Mouse (Mus musculus) forebrain, embryonic 12.5 days (tissue): ENCODE results near the gene Zfp553. TPM values are rescaled to one million over a fixed set of nuclear protein-coding genes. Genes with fewer than 3 reads are reported as not detected.
"Not testable (repeated sequence)": the region's sequence is repeated elsewhere in the genome, so short reads cannot be mapped to it uniquely, and the experiment has no call there.

Experiments used
- ATAC-seq: fragments of 200-750 bp; cut with Nextera tagmentation; 2 replicates; pipeline ENCODE4 v1.8.0; 2017; ENCODE audit warnings: moderate TSS enrichment; ENCODE audit not compliant: low FRiP score
- H3K27ac ChIP-seq: fragments of 300-500 bp; sonication (generic); 2 replicates; pipeline ENCODE4 v1.5.1; 2016; ENCODE audit warnings: mild to moderate bottlenecking
- H3K27me3 ChIP-seq: fragments of 300-500 bp; sonication (generic); 2 replicates; pipeline ENCODE4 v1.6.1; 2016; ENCODE audit warnings: mild to moderate bottlenecking
- H3K36me3 ChIP-seq: fragments of 300-500 bp; sonication (generic); replicated peaks from 2 replicates; pipeline ENCODE4 v1.6.1; 2016; ENCODE audit warnings: mild to moderate bottlenecking
- H3K4me1 ChIP-seq: fragments of 300-500 bp; sonication (generic); 2 replicates; pipeline ENCODE4 v1.6.1; 2016
- H3K4me2 ChIP-seq: fragments of 300-500 bp; sonication (generic); 2 replicates; pipeline ENCODE4 v1.6.1; 2016; ENCODE audit warnings: mild to moderate bottlenecking, moderate library complexity
- H3K4me3 ChIP-seq: fragments of 300-500 bp; sonication (generic); replicated peaks from 2 replicates; pipeline ENCODE4 v1.5.1; 2016; ENCODE audit warnings: mild to moderate bottlenecking
- H3K9ac ChIP-seq: fragments of 300-500 bp; sonication (generic); 2 replicates; pipeline ENCODE4 v1.6.1; 2016; ENCODE audit warnings: mild to moderate bottlenecking
- H3K9me3 ChIP-seq: fragments of 300-500 bp; sonication (generic); 2 replicates; pipeline ENCODE4 v1.6.1; 2016
- WGBS: fragments of 180-500 bp; shearing (Covaris S2); methylation state at CpG from one replicate; pipeline ENCODE4 v1.1.7; 2016; 5-methylcytosine and 5-hydroxymethylcytosine counted together
- polyA plus RNA-seq: library from polyadenylated mRNA; unstranded; fragments of >200 nt; fragmentation: Nextera tagmentation; extraction: Ambion mirVana; gene quantifications from 2 replicates; pipeline ENCODE4 v1.2.1, GENCODE M21; 2016

The Zfp553 gene
- polyA plus RNA-seq, 1 experiment from 2014 or later: 80.2 TPM

DNA sequence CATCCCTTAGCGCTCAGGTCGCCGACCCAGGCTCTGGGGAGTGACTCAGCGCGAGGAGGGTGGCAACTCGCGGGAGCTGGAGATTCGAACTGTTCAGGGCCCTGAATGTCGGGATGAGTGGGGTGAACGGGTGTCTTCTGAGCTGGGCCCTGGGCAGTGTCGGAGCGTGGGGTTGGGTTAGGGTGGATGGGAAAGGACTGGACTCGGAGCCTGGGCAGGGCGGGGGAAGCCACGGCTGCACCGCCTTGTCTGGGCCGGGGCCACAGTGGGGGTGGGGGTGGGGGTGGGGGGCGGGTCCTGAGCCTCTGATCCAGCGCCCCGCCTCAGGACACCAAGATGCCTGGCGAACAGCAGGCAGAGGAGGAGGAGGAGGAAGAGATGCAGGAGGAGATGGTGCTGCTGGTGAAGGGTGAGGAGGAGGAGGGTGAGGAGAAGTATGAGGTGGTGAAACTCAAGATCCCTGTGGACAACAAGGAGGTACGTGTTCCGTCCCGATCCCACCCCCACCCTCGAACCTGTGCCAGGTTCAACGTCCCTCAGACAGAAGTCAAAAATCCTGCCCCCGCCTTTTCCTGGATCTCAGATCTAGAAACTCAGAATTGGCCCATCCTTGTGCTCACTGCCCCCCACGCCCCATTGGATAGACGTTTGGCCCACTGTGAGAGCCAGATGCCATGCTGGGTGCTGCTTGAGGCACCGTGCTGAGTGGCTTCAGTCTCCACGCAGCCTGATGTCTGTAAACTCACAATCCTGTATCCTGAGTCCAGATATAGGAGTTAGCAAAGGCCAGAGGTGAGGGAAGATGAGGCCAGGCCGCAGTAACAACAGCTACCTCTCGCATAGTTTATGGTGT lies 12.0 kb downstream of the Zfp553 start:
- Histone ChIP-seq H3K36me3 (peaks cover 35% of the 10 kb centered on the region), H3K27me3 (no peaks in the 10 kb centered on the region), H3K4me3 (peak overlapping the region; percentile 78), H3K9ac (peak overlapping the region; percentile 95), H3K9me3 (no peaks in the 10 kb centered on the region), H3K27ac (peak overlapping the region; percentile 87), H3K4me2 (peak overlapping the region; percentile 87), H3K4me1 (peaks cover 27% of the 10 kb centered on the region)
- ATAC-seq: peak; percentile 76
- WGBS: 14% methylated on average over 26 of the region's 33 CpGs

DNA sequence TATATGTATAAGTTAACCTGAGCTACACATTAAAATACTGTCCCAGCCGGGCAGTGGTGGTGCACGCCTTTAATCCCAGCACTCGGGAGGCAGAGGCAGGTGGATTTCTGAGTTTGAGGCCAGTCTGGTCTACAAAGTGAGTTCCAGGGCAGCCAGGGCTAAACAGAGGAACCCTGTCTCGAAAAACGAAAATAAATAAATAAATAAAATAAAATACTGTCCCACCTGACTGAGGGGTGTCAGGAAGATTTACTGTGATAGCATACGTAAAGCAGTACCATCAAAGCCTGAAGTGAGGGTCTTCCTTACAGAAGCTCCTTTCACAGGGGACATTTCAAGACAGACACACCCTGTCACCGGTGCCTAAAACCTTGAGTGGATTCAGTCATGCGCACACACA lies 17.6 kb downstream of the Zfp553 start:
- H3K36me3 ChIP-seq: peaks cover 34% of the 10 kb centered on the region
- H3K9ac ChIP-seq, H3K27ac ChIP-seq, H3K4me3 ChIP-seq, H3K27me3 ChIP-seq, H3K9me3 ChIP-seq, H3K4me2 ChIP-seq, ATAC-seq: not testable (repeated sequence)
- peaks cover 28% of the 10 kb centered on the region for H3K4me1 ChIP-seq
- WGBS: 94% methylated on average over 8 of the region's 8 CpGs

DNA sequence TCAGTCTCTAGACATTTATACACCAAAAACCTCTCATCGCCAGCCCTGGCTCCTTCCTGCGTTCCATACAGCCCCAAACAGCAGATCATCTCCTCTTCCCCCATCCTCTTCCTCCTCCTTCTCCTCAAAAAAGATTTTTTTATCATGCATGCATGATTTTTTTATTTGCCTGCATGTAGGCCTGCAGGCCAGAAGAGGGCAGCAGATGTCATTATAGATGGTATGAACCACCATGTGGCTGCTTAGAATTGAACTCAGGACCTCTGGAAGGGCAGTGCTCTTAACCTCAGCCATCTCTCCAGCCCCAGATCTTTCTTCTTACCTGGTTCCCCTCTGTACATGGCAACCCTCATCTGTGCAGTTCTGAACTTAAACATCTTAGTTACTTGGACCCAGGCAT lies 19.6 kb downstream of the Zfp553 start:
- no peak overlapping the region for H3K27ac ChIP-seq
- no peak overlapping the region for H3K9ac ChIP-seq
- H3K4me3 ChIP-seq: no peak overlapping the region
- no peaks in the 10 kb centered on the region for H3K9me3 ChIP-seq
- H3K4me1 ChIP-seq: peaks cover 15% of the 10 kb centered on the region
- 88% methylated on average over 2 of the region's 2 CpGs for WGBS
- no peak for ATAC-seq
- peaks cover 40% of the 10 kb centered on the region for H3K36me3 ChIP-seq
- H3K4me2 ChIP-seq: no peak overlapping the region
- no peaks in the 10 kb centered on the region for H3K27me3 ChIP-seq

DNA sequence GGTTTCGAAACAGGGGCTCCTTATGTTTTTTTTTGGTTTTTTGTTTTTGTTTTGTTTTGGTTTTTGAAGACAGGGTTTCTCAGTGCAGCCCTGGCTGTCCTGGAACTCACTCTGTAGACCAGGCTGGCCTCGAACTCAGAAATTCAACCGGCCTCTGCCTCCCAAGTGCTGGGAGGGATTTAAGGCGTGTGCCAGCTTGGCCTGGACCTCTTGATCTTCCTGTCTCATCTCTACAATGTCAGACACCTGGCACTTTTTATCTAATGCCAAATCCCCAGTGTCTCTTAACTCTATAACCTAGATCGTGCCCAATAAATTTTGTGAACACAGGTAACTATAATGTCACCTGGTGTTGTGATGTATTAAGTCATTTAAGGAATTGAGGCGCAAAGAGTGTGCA lies 20.5 kb downstream of the Zfp553 start:
- Histone ChIP-seq H3K27me3 (no peaks in the 10 kb centered on the region), H3K4me3 (peak overlapping the region; percentile 56), H3K9me3 (no peaks in the 10 kb centered on the region), H3K36me3 (peaks cover 38% of the 10 kb centered on the region), H3K9ac (peak overlapping the region; percentile 82), H3K4me2 (peak overlapping the region; percentile 73), H3K4me1 (peaks cover 15% of the 10 kb centered on the region), H3K27ac (no peak overlapping the region)
- 83% methylated on average over 6 of the region's 6 CpGs for WGBS
- no peak for ATAC-seq

DNA sequence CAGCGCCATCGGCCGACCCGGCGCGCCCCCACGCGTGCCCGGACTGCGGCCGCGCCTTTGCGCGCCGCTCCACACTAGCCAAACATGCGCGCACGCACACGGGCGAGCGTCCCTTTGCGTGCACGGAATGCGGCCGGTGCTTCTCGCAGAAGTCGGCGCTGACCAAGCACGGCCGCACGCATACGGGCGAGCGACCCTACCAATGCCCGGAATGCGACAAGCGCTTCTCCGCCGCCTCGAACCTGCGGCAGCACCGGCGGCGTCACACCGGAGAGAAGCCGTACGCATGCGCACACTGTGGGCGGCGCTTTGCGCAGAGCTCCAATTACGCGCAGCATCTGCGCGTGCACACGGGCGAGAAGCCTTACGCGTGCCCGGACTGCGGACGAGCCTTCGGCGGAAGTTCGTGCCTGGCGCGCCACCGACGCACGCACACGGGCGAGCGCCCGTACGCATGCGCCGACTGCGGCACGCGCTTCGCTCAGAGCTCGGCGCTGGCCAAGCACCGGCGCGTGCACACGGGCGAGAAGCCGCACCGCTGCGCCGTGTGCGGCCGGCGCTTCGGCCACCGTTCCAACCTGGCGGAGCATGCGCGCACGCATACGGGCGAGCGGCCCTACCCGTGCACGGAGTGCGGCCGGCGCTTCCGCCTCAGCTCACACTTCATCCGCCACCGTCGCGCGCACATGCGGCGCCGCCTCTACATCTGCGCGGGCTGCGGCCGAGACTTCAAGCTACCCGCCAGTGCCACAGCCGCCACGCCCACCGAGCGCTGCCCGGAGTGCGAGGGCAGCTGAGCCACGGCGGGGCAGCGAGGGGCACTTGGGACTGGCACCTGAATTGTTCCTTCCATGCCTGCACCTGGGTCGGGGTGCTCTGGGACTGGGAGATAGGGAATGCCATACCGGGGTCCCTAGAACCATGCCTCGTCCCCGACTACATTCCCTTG lies 21.2 kb downstream of the Zfp553 start:
- peak overlapping the region; percentile 92 for H3K27ac ChIP-seq
- no peaks in the 10 kb centered on the region for H3K9me3 ChIP-seq
- peaks cover 35% of the 10 kb centered on the region for H3K36me3 ChIP-seq
- peak overlapping the region; percentile 73 for H3K4me2 ChIP-seq
- peak overlapping the region; percentile 82 for H3K9ac ChIP-seq
- H3K4me1 ChIP-seq: peaks cover 18% of the 10 kb centered on the region
- peak; percentile 94 for ATAC-seq
- H3K27me3 ChIP-seq: no peaks in the 10 kb centered on the region
- WGBS: 1% methylated on average over 136 of the region's 136 CpGs
- H3K4me3 ChIP-seq: peak overlapping the region; percentile 56

DNA sequence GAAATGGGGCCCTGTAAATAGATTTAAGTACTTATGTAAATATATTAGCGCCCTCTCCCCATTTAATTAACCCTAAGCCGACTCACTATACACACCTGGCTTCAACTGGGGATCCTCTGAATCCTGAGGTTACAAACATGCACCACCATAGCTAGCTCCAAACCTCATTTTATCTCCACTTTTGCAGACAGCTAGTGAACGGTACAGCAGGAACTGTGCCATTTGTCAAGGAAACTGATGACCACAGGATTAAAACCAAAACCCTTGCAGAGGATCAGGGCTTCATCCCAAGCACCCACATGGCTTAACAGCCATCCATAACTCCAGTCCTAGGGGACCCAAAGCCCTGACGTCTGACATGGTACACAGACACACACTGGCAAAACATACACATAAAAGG lies 22.1 kb downstream of the Zfp553 start:
- peak overlapping the region; percentile 92; the same call in 1 of the 2 replicates for H3K27ac ChIP-seq
- H3K9me3 ChIP-seq: no peaks in the 10 kb centered on the region
- ATAC-seq: no peak
- peaks cover 27% of the 10 kb centered on the region for H3K4me1 ChIP-seq
- H3K4me3 ChIP-seq: peak overlapping the region; percentile 56
- no peaks in the 10 kb centered on the region for H3K27me3 ChIP-seq
- H3K4me2 ChIP-seq: peak overlapping the region; percentile 73
- WGBS: 34% methylated on average over 4 of the region's 4 CpGs
- H3K9ac ChIP-seq: peak overlapping the region; percentile 82
- H3K36me3 ChIP-seq: peaks cover 26% of the 10 kb centered on the region

DNA sequence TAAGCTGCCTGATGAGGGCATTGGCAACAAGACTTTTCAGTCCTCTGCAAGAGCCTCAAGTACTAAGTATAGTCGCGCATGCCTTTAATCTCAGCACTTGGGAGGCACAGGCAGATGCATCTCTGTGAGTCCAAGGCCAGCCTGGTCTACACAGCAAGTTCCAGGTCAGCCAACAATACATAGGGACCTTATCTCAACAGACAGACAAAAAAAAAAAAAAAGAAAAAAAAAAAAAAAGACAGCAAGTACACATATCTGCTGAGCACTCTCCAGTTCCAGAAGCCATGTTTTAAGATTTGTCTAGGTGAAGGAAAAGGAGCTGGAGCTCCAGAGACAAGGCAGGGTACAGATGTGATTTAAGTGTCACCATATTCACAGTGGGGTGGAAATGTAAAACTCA lies 23.1 kb downstream of the Zfp553 start:
- 89% methylated on average over 2 of the region's 2 CpGs for WGBS

DNA sequence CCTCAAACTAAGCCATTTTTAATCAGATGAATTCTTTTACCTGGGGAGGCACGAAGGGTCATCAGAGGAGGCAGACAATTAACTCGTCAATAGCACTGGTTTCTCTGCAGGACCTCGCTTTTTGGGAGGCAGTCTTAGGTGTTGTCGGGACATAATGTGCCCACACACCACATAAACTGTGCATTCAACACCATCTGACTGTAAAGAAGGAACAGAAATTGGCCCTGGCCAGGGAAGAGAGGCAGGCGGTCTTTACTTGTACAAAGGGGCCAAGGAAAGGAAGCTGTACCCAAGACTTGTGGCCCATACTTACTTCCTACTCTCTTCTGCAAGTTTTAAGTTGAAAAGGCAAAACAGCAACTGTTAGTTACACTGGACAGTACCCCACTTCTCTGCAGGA lies 23.7 kb downstream of the Zfp553 start:
- Histone ChIP-seq H3K27me3 (no peaks in the 10 kb centered on the region), H3K9me3 (no peaks in the 10 kb centered on the region), H3K4me2 (no peak overlapping the region), H3K36me3 (peaks cover 23% of the 10 kb centered on the region), H3K4me1 (peaks cover 34% of the 10 kb centered on the region), H3K27ac (no peak overlapping the region), H3K9ac (no peak overlapping the region), H3K4me3 (no peak overlapping the region)
- no peak for ATAC-seq
- 95% methylated on average over 5 of the region's 5 CpGs for WGBS

More for the DNA sequence above, 23.1 kb downstream of the Zfp553 start:
- ATAC-seq: no peak
- Histone ChIP-seq H3K4me3 (no peak overlapping the region), H3K36me3 (peaks cover 26% of the 10 kb centered on the region), H3K4me2 (no peak overlapping the region), H3K27me3 (no peaks in the 10 kb centered on the region), H3K9ac (no peak overlapping the region), H3K9me3 (no peaks in the 10 kb centered on the region), H3K4me1 (peaks cover 30% of the 10 kb centered on the region), H3K27ac (no peak overlapping the region)

DNA sequence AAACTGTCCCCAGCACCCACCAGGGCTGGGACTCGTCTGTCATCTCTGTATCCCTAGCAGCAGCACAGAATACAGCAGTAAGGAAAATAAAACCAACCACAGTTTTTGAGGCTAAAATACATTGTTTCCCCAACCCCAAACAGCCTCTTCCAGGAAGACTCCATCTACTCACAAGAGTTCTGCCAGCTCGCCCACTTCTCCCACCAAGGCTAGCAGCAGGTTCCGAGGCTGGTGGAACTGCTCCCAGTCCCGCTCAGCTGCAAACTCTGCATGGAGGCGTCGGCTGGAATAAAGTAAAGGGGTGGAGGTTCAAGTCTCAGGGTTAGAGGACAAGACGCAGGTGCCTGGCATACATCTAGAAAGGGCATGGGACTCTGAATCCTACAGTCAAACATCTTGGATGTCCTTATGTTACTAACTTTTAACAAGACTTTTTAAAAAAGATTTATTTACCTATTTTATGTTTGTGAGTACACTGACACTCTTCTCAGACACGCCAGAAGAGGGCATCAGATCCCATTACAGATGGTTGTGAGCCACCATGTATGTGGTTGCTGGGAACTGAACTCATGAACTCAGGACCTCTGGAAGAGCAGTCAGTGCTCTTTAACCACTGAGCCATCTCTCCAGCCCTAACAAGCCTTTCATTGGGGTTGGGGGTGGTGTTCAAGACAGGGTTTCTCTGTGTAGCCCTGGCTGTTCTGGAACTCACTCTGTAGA lies 26.5 kb downstream of the Zfp553 start:
- Histone ChIP-seq H3K9ac (peak overlapping the region; percentile 48), H3K4me1 (peaks cover 29% of the 10 kb centered on the region), H3K9me3 (no peaks in the 10 kb centered on the region), H3K27ac (no peak overlapping the region), H3K27me3 (no peaks in the 10 kb centered on the region), H3K4me3 (peak overlapping the region; percentile 71), H3K4me2 (peak overlapping the region; percentile 86), H3K36me3 (peaks cover 23% of the 10 kb centered on the region)
- WGBS: 78% methylated on average over 8 of the region's 8 CpGs
- ATAC-seq: no peak

DNA sequence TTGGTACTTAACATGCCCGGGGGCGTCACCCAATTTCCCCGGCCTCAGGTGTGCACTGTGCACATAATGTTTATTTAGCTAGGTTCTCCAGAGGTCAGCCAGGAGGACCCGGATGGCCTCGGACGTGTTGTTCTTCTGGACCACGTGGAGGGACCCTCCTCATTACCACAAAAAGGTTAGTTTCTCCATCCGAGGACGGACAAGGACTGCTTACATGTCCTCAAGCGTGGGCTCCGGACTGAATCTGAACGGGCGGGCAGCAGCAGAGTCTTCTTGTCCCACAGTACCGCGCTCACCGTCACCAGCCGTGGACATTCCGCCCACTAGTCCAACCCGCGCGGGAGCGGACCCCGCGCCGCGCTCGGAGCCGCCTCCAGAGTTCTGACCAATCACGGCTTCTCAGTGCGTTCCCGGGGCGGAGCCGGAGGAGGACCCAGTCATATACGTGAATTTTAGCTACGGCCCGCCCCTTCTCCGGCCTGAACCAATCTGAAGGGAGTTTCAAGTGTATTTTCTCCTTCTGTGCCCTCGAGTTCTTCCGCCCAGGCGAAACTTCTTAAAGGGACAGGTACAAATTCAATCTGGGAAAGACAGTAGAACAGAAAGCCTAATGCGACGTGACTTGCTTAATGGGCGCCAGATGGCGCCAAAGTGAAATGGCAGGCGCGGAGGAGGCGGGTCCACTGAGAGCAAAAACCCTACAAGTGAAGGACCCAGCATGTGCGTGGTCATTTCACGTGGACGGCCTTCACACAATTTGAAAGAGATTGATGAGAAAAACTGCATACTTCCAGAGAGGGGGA lies 27.6 kb downstream of the Zfp553 start, which contains the start of gene Dctpp1:
Gene Dctpp1, minus strand, starts transcription at position 401 of the 803 bp plus-strand sequence.
- ATAC-seq: peak; percentile 98
- Histone ChIP-seq H3K4me2 (peak within 1 kb of the TSS; percentile 86), H3K4me1 (peaks cover 19% of the 10 kb centered on the region), H3K9ac (peak within 1 kb of the TSS; percentile 75), H3K4me3 (peak within 1 kb of the TSS; percentile 71), H3K27me3 (no peaks in the 10 kb centered on the region), H3K36me3 (peaks cover 23% of the 10 kb centered on the region), H3K27ac (no peak within 1 kb of the TSS), H3K9me3 (no peaks in the 10 kb centered on the region)
- WGBS: under 1% methylated on average over 50 of the region's 50 CpGs

DNA sequence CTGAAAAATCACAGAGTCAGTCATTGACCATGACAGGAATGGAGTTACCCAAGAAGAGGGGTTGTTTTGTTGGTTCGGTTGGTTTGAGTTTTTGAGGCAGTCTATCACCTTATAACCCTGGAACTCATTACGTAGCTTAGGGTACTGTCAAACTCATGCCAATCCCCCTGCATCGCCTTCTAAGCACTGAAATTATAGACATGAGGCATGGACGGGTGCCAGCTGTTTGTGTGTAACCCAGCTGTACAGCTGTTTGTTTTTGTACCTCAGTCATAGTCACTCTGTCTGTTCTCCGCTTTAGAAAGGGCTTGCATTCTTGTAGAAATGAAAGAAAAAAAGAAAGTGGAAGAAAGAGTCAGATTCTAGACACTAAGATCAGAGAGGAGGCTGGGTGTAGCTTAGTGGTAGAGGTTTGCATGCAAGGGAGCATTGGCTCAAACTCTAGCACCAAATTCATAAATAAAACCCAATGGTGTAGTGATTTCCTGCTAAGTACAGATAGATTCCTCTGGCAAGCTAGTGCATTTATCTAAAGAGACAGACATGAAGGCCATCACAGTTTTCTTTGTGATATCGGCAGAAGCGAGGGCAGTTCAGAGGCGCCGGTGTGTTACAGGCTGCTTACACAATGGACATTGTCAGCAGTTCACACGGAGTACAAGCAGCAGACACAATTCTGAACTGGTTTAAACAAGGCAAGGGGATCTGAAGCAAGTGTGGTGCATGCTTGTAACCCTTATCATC lies 29.5 kb downstream of the Zfp553 start:
- 86% methylated on average over 10 of the region's 10 CpGs for WGBS
- ATAC-seq: no peak
- Histone ChIP-seq H3K27me3 (no peaks in the 10 kb centered on the region), H3K4me3 (no peak overlapping the region), H3K36me3 (peaks cover 7% of the 10 kb centered on the region; the same call in 1 of the 2 replicates), H3K9ac (no peak overlapping the region), H3K27ac (no peak overlapping the region), H3K4me2 (no peak overlapping the region), H3K4me1 (peaks cover 19% of the 10 kb centered on the region), H3K9me3 (no peaks in the 10 kb centered on the region)
